Mouse (Mus musculus) stomach, embryonic 15.5 days (tissue): Measurements from ENCODE around the gene Gm14401. TPM values are rescaled to one million over a fixed set of nuclear protein-coding genes. Genes with fewer than 3 reads are reported as not detected.
"Not testable (repeated sequence)": the region's sequence is repeated elsewhere in the genome, so short reads cannot be mapped to it uniquely, and the experiment has no call there.

Source experiments
- ATAC-seq: fragments of 200-750 bp; cut with Nextera tagmentation; 2 replicates; pipeline ENCODE4 v1.8.0; 2017; ENCODE audit warnings: low read depth, moderate number of reproducible peaks, moderate TSS enrichment; ENCODE audit not compliant: insufficient read depth, low FRiP score
- H3K27ac ChIP-seq: fragments of 300-500 bp; sonication (generic); 2 replicates; pipeline ENCODE4 v1.5.1; 2015; ENCODE audit warnings: mild to moderate bottlenecking, inconsistent platforms
- H3K27me3 ChIP-seq: fragments of 300-500 bp; sonication (generic); replicated peaks from 2 replicates; pipeline ENCODE4 v1.6.1; 2015; ENCODE audit warnings: inconsistent platforms
- H3K36me3 ChIP-seq: fragments of 300-500 bp; sonication (generic); 2 replicates; pipeline ENCODE4 v1.6.1; 2015; ENCODE audit warnings: inconsistent platforms
- H3K4me1 ChIP-seq: fragments of 300-500 bp; sonication (generic); 2 replicates; pipeline ENCODE4 v1.6.1; 2015; ENCODE audit warnings: inconsistent platforms
- H3K4me2 ChIP-seq: fragments of 300-500 bp; sonication (generic); 2 replicates; pipeline ENCODE4 v1.6.1; 2015; ENCODE audit warnings: mild to moderate bottlenecking, inconsistent platforms
- H3K4me3 ChIP-seq: fragments of 300-500 bp; sonication (generic); replicated peaks from 2 replicates; pipeline ENCODE4 v1.5.1; 2015; ENCODE audit warnings: inconsistent platforms
- H3K9ac ChIP-seq: fragments of 300-500 bp; sonication (generic); 2 replicates; pipeline ENCODE4 v1.6.1; 2015; ENCODE audit warnings: inconsistent platforms
- H3K9me3 ChIP-seq: fragments of 300-500 bp; sonication (generic); 2 replicates; pipeline ENCODE4 v1.6.1; 2016; ENCODE audit warnings: inconsistent platforms
- WGBS: fragments of 180-500 bp; shearing (Covaris S2); methylation state at CpG from one replicate; pipeline ENCODE4 v1.1.7; 2015; 5-methylcytosine and 5-hydroxymethylcytosine counted together
- polyA plus RNA-seq: library from polyadenylated mRNA; unstranded; fragments of >200 nt; fragmentation: Nextera tagmentation; extraction: Ambion mirVana; gene quantifications from 2 replicates; pipeline ENCODE4 v1.2.1, GENCODE M21; 2015

Gene Gm14401
- 0.22 and 0.40 TPM in 2 replicates for polyA plus RNA-seq

DNA sequence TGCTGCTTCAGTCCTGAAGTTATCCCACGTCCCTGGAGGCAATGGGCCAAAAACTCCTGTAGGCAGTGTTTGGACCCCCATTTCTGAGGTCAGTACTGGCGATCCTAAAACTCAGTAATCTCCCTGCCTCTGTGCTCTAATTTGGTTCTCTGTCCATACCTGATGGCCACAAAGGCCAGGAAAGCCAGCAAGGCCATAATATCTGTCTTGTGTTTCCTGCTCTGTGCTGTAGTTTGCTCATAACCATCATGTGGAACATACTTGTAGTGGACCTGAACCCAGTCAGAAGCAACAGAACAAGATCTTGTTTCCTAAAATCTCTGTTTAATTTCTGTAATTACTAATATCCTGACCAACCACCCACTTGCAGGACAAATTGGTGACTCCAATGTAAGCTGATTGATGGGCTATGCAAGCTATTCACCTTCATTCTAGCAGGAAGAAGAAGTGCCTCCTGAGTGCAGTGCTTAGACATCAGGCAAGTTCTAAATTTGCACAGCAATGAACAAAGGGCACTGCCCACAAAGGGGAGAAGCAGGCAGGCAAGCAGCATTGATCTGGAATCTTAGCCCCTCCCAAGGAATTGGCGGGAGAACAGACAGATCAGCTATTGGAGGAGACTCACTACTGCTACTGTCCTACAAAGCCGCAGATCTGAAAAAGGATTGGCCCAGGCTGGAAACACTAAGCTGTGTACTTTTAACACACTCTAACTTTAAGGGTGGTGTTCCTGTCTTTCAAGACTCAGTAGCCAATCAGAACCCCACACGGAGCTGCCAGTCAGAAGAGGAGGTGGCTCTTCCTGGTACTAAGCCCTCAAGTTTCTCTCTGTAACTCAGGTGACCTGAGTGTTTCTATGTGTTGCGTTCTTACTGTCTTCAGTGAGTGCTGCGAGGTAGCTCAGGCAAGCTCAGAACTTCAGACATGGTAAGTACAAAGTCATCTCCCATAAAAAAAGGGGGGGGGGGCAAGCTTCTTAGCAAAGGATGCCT, at the start of gene Gm14401:
Gene Gm14401 (plus strand): TSS at position 889 of the 992 bp plus-strand sequence.
- not testable (repeated sequence) for H3K9ac ChIP-seq, H3K4me1 ChIP-seq, H3K36me3 ChIP-seq, H3K9me3 ChIP-seq, ATAC-seq, H3K4me2 ChIP-seq, H3K27ac ChIP-seq, H3K27me3 ChIP-seq, H3K4me3 ChIP-seq
- WGBS, result 66% methylated on average over 7 of the region's 7 CpGs

DNA sequence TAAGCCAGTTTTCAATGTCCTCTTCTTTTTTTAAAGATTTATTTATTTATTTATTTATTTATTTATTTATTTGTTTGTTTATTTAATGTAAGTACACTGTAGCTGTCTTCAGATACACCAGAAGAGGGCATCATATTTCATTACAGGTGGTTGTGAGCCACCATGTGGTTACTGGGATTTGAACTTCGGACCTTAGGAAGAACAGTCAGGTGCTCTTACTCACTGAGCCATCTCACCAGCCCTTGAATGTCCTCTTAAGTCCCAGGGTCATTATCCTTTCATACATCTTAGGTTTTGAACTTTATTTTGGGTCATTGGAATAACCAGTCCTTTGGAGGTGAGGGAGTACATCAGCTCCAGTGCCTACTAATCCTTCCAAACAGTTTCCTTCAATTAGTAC, 1.3 kb upstream of the Gm14401 start:
- ATAC-seq, H3K9me3 ChIP-seq: not testable (repeated sequence)

DNA sequence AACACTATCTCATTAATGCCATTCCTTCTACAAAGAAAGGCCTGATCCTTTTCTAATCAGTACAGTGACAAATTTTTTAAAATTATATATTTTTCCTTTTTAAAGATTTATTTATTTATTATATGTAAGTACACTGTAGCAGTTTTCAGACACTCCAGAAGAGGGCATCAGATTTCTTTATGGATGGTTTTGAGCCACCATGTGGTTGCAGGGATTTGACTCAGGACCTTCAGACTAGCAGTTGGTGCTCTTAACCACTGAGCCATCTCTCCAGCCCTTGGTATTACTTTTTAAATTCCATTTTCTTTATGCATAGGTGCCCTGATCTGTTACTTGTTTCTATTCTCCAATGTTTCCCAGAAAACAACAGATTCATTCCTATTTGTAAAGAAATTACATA, 895 bp downstream of the Gm14401 start:
- not testable (repeated sequence) for H3K4me3 ChIP-seq, H3K27ac ChIP-seq, ATAC-seq, H3K9me3 ChIP-seq, H3K36me3 ChIP-seq, H3K4me1 ChIP-seq, H3K9ac ChIP-seq, H3K27me3 ChIP-seq, H3K4me2 ChIP-seq

More for the DNA sequence above, 1.3 kb upstream of the Gm14401 start:
- not testable (repeated sequence) for H3K27me3 ChIP-seq, H3K9ac ChIP-seq, H3K4me2 ChIP-seq, H3K27ac ChIP-seq, H3K4me3 ChIP-seq, H3K4me1 ChIP-seq, H3K36me3 ChIP-seq
- 83% methylated on average over 1 of the region's 1 CpGs for WGBS

DNA sequence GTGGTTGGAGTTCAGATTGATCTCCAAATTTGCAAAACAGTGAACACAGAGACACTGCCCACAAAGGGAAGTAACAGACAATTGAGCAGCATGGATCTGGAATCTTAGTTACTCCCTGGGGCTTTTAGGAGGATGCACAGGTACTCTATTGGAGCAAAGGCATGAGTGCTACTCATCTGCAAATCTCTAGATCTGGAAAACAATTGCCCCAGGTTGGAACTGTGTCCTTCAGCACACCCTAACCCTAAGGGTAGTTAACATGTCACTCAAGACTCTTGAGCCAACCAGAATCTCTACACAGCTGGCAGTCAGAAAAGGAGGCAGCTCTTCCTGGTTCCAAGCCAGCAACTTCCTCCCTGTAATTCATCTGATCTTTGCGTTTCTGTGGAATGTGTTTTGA, 5.7 kb downstream of the Gm14401 start:
- not testable (repeated sequence) for H3K36me3 ChIP-seq, H3K9ac ChIP-seq, H3K9me3 ChIP-seq, H3K4me1 ChIP-seq, H3K4me3 ChIP-seq, H3K27me3 ChIP-seq, H3K27ac ChIP-seq, ATAC-seq, H3K4me2 ChIP-seq
- 83% methylated on average over 1 of the region's 1 CpGs for WGBS

DNA sequence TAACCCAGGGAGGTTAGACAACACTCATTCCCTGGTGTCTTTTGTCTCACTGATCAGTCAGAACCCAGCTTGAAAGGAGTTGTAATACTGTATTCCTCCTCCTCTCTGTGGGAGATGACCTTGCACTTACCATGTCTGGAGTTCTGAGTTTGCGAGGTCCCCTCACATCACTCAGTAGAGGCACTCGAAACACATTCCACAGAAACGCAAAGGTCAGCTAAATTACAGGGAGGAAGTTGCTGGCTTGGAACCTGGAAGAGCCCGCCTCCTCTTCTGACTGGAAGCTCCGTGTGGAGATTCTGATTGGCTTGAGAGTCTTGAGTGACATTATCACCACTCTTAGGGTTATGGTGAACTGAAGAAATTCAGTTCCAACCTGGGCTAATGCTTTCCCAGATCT, 35.0 kb downstream of the Gm14401 start:
- H3K4me1 ChIP-seq, H3K4me2 ChIP-seq, H3K4me3 ChIP-seq, H3K27ac ChIP-seq, H3K27me3 ChIP-seq, H3K9ac ChIP-seq, H3K36me3 ChIP-seq, H3K9me3 ChIP-seq, ATAC-seq: not testable (repeated sequence)
- 82% methylated on average over 4 of the region's 5 CpGs for WGBS

DNA sequence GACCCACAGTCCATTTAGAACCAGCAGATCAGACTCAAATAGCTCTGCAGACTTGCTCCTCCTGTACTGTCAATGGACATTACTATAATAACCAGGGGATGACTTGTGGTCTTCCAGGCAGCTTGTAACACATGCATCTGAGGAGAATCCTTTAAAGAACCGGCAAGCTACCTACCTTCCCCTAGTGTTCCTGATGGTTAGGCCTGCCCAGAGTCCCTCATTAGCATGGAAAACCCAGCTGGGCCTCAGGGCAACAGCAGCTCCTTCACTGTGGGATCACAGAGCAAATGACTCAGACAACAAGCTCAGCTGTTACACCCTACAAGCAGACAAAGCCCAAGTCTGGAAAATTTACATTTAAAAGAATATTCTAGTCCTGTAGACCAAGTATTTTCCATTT, 55.0 kb downstream of the Gm14401 start:
- not testable (repeated sequence) for H3K27me3 ChIP-seq, ATAC-seq, H3K9ac ChIP-seq, H3K36me3 ChIP-seq, H3K4me3 ChIP-seq, H3K9me3 ChIP-seq, H3K27ac ChIP-seq, H3K4me2 ChIP-seq, H3K4me1 ChIP-seq
- WGBS, result 57% methylated on average over 1 of the region's 1 CpGs

Other genes starting within 250 kb of the Gm14401 start
- not detected in 2 replicates for gene Gm14408, start 243.2 kb upstream of the Gm14401 start, polyA plus RNA-seq
- gene Gm14296, start 146.5 kb upstream of the Gm14401 start, polyA plus RNA-seq, result 6.8 and 12.4 TPM in 2 replicates
- gene Gm14419, start 73.4 kb upstream of the Gm14401 start, polyA plus RNA-seq, result 9.4 and 10.6 TPM in 2 replicates
- 22.3 and 22.9 TPM in 2 replicates for gene Gm14410, start 132.1 kb downstream of the Gm14401 start, polyA plus RNA-seq
- not detected in 2 replicates for gene Gm14409, start 192.7 kb downstream of the Gm14401 start, polyA plus RNA-seq
- 0.36 and 0.59 TPM in 2 replicates for gene Gm14412, start 250.0 kb downstream of the Gm14401 start, polyA plus RNA-seq